Comparison of ENCODE assay signal across 8 mouse cellular contexts in the genomic region with DNA sequence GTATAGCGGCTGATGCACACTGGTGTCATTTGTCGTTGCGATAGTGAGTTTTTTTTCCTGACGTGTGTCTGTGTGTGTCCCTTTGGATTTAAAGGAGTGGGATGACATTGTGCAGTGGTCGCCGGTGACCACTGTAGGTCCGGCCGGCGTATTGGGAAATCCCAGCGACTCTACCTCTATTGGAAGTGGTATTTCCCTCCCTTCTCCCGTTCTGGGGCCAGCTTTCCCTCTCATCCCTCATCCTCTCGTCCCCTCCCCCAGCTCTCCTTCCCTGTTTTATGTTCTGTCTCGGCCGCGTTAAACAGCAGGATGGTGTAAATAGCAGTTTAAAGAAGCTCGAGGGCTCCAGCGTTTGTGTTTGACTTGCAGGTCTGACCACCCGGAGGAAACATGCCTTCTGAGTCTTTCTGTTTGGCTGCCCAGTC. TPM values are rescaled to one million over a fixed set of nuclear protein-coding genes. Genes with fewer than 3 reads are reported as not detected.
DNase-seq lines count a peak whose midpoint lies in the region; ATAC-seq and TF ChIP-seq lines count a peak whose summit lies in the region.

No protein-coding gene starts in this region.

- no peaks in the 10 kb centered on the region for H3K4me1 ChIP-seq in intestine, postnatal 0 days (replicated peaks; ENCODE audit: control insufficient read depth, insufficient read depth, low read length)
- H3K4me1 ChIP-seq in liver, embryonic 13.5 days (replicated peaks), result peaks cover 40% of the 10 kb centered on the region

- H3K4me3 ChIP-seq in intestine, postnatal 0 days (ENCODE audit: low read depth, low read length), result peak overlapping the region; percentile 80
- peak overlapping the region; percentile 86 for H3K4me3 ChIP-seq in liver, embryonic 13.5 days (replicated peaks)
- H3K4me3 ChIP-seq in myocyte, result peak overlapping the region; percentile 67

- under 1% methylated on average over 18 of the region's 18 CpGs for WGBS in intestine, postnatal 0 days
- WGBS in liver, embryonic 13.5 days (ENCODE audit: insufficient replicate concordance), result under 1% methylated on average over 17 of the region's 18 CpGs

- H3K9me3 ChIP-seq in intestine, postnatal 0 days (ENCODE audit: control insufficient read depth), result no peaks in the 10 kb centered on the region
- H3K9me3 ChIP-seq in liver, embryonic 13.5 days (replicated peaks), result no peaks in the 10 kb centered on the region

- peak overlapping the region; percentile 75 for H3K4me2 ChIP-seq in intestine, postnatal 0 days (replicated peaks; ENCODE audit: low read depth)
- peak overlapping the region; percentile 69 for H3K4me2 ChIP-seq in liver, embryonic 13.5 days
- peak overlapping the region; percentile 76 for H3K4me2 ChIP-seq in myocyte (ENCODE audit: low read depth)

- peak overlapping the region; percentile 95 for H3K27ac ChIP-seq in intestine, postnatal 0 days (ENCODE audit: low read depth, low read length)
- H3K27ac ChIP-seq in liver, embryonic 13.5 days, result peak overlapping the region; percentile 94

- H3K79me2 ChIP-seq in myocyte (ENCODE audit: control insufficient read depth, insufficient read depth), result peaks cover 45% of the 10 kb centered on the region

- peak overlapping the region; percentile 77 for H3K9ac ChIP-seq in intestine, postnatal 0 days (ENCODE audit: low read depth, low read length)
- peak overlapping the region; percentile 88 for H3K9ac ChIP-seq in liver, embryonic 13.5 days

- ATAC-seq in granulocyte monocyte progenitor cell, adult 5-6 weeks (replicated peaks; ENCODE audit: poor library complexity, severe bottlenecking), result peak; percentile 18
- ATAC-seq in intestine, postnatal 0 days, result 0 out of 2 replicates have a peak, but pooled peaks have one; percentile 3
- no peak for ATAC-seq in liver, embryonic 13.5 days (ENCODE audit: low read depth)

- TF ChIP-seq POLR2A in myocyte (IDR thresholded peaks at IDR 0.05; ENCODE audit: insufficient read length, low read depth), result no peak

- H3K36me3 ChIP-seq in intestine, postnatal 0 days (ENCODE audit: control insufficient read depth, insufficient read depth), result no peaks in the 10 kb centered on the region
- H3K36me3 ChIP-seq in liver, embryonic 13.5 days, result peaks cover 7% of the 10 kb centered on the region
- no peaks in the 10 kb centered on the region for H3K36me3 ChIP-seq in myocyte (ENCODE audit: control insufficient read depth, insufficient read depth)

- no peak for TF ChIP-seq CTCF in intestine, postnatal 0 days (IDR thresholded peaks at IDR 0.05; ENCODE audit: low read depth)

- H3ac ChIP-seq in myocyte (ENCODE audit: control insufficient read depth, insufficient read length), result peak overlapping the region; percentile 42

- no peaks in the 10 kb centered on the region for H3K27me3 ChIP-seq in intestine, postnatal 0 days (replicated peaks; ENCODE audit: control insufficient read depth, insufficient read depth, low read length)
- H3K27me3 ChIP-seq in liver, embryonic 13.5 days, result no peaks in the 10 kb centered on the region
- H3K27me3 ChIP-seq in myocyte (ENCODE audit: control insufficient read depth, insufficient read depth, insufficient read length), result no peaks in the 10 kb centered on the region

- DNase-seq in urinary bladder, postnatal 14 days (ENCODE audit: low spot score), result peak; percentile 25
- no peak for DNase-seq in urinary bladder, postnatal 4 days (ENCODE audit: low spot score in 2 of 2)
- peak; percentile 63 for DNase-seq in embryo, embryonic 11 days
- no peak for DNase-seq in liver, embryonic 13.5 days
- peak; percentile 19 for DNase-seq in thymus, postnatal 4 days

TF ChIP-seq in myocyte, 11 proteins besides CTCF, POLR2A, EP300 and RAD21:
- TF ChIP-seq SRF (IDR thresholded peaks at IDR 0.05; ENCODE audit: control insufficient read depth, insufficient read length, low read depth) (no peak), POLR2AphosphoS2 (IDR thresholded peaks at IDR 0.05; ENCODE audit: insufficient read length, low read depth) (no peak), MAX (IDR thresholded peaks at IDR 0.05; ENCODE audit: low read depth) (no peak), MYOG (IDR thresholded peaks at IDR 0.05; ENCODE audit: control insufficient read depth in 1 of 3, insufficient read depth in 1 of 3, insufficient read length in 2 of 3, low read depth in 2 of 3) (no peak)

RNA-seq across cellular contexts. Expression of gene Herc2, which starts 0.5 kb away (rescaled TPM):
- total RNA-seq in granulocyte monocyte progenitor cell, adult 5-6 weeks (2014; fragmentation: Nextera tagmentation), result 18.9 and 29.0 TPM in 2 replicates
- 31.5 and 44.2 TPM in 2 replicates for total RNA-seq in granulocyte monocyte progenitor cell, adult 5-6 weeks (2017)
- 12.3 and 14.5 TPM in 2 replicates for polyA plus RNA-seq in intestine, postnatal 0 days (2015; fragmentation: Nextera tagmentation; extraction: Ambion mirVana)
- 15.6 and 15.7 TPM in 2 replicates for polyA plus RNA-seq in liver, embryonic 13.5 days (2015; fragmentation: Nextera tagmentation; extraction: Ambion mirVana)
- polyA plus RNA-seq in myocyte (2012; fragmentation: generic; extraction: Trizol), result 10.0 TPM

RNA-seq across cellular contexts. Expression of gene Nipa1, which starts 30.7 kb away (rescaled TPM):
- 0.73 and 1.3 TPM in 2 replicates for total RNA-seq in granulocyte monocyte progenitor cell, adult 5-6 weeks (2014; fragmentation: Nextera tagmentation)
- total RNA-seq in granulocyte monocyte progenitor cell, adult 5-6 weeks (2017), result 1.9 and 4.4 TPM in 2 replicates
- 3.7 and 4.0 TPM in 2 replicates for polyA plus RNA-seq in intestine, postnatal 0 days (2015; fragmentation: Nextera tagmentation; extraction: Ambion mirVana)
- 15.6 and 16.2 TPM in 2 replicates for polyA plus RNA-seq in liver, embryonic 13.5 days (2015; fragmentation: Nextera tagmentation; extraction: Ambion mirVana)
- polyA plus RNA-seq in myocyte (2012; fragmentation: generic; extraction: Trizol), result 2.2 TPM

Comparison
In these comparisons a context has a peak if more than half of its experiments do, and no peak if none do; other contexts are left out.
1. DNase-seq: peak in urinary bladder, postnatal 14 days (single experiment), embryo, embryonic 11 days (single experiment) and thymus, postnatal 4 days (single experiment); none in urinary bladder, postnatal 4 days (0 of 2) and liver, embryonic 13.5 days (single experiment).
2. Peak in every context shown above with its lines, with median percentiles within 50 percentile points of each other: H3K4me2 ChIP-seq and H3K4me3 ChIP-seq.